Mouse (Mus musculus): Measurements from ENCODE around the gene Ddx25.

Ddx25 gene

DNA sequence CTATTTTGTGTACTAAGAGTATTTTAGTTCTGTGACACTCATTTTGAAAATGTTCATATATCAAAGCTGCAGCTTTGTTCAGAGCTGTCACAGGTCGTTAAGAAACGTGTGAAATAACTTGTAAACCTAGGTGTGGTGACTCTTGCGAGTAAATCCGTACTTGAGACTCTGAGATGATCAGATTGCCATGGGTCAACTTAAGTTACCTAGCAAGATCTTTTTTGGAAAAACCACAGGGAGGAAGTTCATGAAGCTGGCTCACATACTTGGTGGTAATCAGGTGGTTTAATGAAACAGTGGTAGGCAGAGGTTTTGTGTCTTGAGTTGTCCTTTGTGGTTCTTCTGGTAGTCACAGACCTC lies 64.6 kb downstream of the Ddx25 start:
- DNase-seq (ENCODE audit: low spot score): no peak

GRCm38 (mm10) chr9:35493033-35493732 lies 65.1 kb downstream of the Ddx25 start:
- DNase-seq (ENCODE audit: low spot score): no peak

DNA sequence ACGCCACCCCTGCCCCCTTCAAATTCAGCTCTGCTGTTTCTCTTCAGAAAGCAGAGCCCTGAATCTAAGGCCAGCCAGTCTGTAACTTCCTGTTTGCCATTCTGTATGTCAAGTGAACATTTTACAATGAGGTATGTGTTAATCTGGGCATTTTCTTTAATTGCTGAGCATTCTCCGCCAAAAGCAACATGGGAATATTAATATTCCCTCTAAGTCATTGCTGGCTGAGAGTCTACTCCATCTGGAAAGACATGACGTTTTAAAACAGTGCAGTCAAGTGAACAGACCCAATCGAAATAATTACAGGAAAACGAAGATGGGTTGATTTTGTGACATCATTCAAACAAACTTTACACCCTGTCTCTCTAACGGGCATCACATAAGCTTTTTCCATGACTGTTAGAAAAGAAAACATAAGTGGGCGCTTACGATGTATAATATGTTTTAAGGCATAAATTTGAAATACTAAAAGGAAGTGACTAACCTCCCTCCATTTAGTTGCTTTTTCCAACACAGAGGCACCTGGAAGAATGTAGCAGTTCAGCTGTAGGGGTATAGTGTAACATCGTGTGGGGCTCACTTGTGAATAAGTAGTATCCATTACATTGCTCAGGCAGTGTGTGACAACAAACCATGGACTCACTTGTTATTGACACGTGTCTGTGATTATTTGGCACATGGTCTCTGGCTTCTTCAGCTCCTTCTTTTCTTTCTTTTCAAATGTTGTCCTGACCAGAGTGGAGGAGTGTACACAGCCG lies 67.0 kb downstream of the Ddx25 start:
- no peak for DNase-seq (ENCODE audit: low spot score)

DNA sequence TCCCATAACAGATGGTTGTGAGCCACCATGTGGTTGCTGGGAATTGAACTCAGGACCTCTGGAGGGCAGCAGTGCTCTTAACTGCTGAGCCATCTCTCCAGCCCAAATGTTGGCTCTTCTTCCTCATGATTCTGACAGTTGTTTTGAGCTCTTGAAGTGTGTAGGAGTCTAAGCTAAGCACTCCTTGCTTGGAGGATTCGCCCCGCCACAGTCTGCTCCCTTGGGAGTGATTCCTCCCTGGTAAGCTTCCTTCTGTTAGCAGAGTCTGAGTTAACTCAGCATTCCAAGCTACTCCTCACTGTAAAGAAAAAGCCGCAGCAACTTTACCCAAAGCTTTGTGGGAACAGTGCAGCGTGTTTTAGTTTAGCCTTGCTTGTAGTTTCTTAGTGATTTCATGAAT lies 69.8 kb downstream of the Ddx25 start:
- DNase-seq (ENCODE audit: low spot score): no peak
